Mouse (Mus musculus): ENCODE measurements around the gene Rps16.
"Not testable (repeated sequence)": the region's sequence is repeated elsewhere in the genome, so short reads cannot be mapped to it uniquely, and the experiment has no call there.

The Rps16 gene

DNA sequence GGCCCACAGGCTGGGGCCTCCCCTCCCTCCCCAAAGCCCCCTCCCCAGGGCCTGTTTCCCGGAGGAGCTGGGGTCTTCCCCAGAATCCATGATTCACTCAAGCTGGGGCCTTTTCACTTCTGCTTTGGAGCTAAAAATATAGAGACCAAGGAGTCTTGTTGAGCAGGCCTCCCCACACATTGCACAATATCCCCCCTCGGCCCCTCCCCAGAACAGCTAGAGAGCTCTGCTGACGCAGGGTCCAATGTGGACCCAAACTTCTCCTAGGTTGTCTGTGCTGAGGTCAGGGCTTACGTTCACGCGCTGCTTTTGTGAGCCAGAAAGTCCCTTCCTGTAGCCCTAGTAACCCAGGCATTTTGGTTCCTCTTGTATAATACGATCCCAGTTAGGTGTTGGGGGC lies 35.6 kb downstream of the Rps16 start:
- no peak for DNase-seq (ENCODE audit: extremely low spot score, low read depth, low spot score)

GRCm38 (mm10) chr7:28386462-28386861 lies 36.0 kb downstream of the Rps16 start:
- DNase-seq (ENCODE audit: extremely low spot score, low read depth, low spot score), result no peak

- not testable (repeated sequence) for DNase-seq (ENCODE audit: extremely low spot score, low read depth, low spot score)
Observed at GRCm38 (mm10) chr7:28386877-28387276, 36.4 kb downstream of the Rps16 start.

- DNase-seq (ENCODE audit: extremely low spot score, low read depth, low spot score), result not testable (repeated sequence)
Observed at GRCm38 (mm10) chr7:28387384-28387783, 36.9 kb downstream of the Rps16 start.

DNA sequence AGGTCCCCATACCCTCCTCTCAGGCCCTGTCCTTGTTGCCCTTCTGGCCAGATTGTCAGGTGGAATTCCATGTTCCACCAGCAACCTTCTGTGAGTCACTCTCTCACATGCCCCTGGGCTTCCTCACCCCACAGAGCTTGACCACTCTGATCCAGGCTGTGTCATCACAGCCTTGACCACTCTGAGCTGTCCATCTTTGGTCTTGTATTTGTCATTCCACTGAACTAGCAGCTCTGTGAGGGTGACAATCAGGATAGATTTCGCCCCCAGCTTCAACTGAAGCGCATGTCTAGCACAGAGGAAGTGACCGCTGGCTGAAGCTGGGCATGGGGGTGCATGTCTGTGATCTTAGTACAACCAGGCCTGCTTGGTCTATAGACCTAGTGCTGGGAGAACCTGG lies 39.9 kb downstream of the Rps16 start:
- DNase-seq (ENCODE audit: extremely low spot score, low read depth, low spot score), result no peak

GRCm38 (mm10) chr7:28392429-28393271 lies 42.2 kb downstream of the Rps16 start, which contains the start of the genes Med29 and Paf1:
Med29 (minus strand) TSS chr7:28392708.
Paf1 (plus strand) TSS chr7:28392951.
- DNase-seq (ENCODE audit: extremely low spot score, low read depth, low spot score), result peak; percentile 98

GRCm38 (mm10) chr7:28393272-28393951 lies 43.0 kb downstream of the Rps16 start:
- DNase-seq (ENCODE audit: extremely low spot score, low read depth, low spot score), result no peak

- no peak for DNase-seq (ENCODE audit: extremely low spot score, low read depth, low spot score)
Observed at GRCm38 (mm10) chr7:28395425-28395824, 45.0 kb downstream of the Rps16 start.

DNA sequence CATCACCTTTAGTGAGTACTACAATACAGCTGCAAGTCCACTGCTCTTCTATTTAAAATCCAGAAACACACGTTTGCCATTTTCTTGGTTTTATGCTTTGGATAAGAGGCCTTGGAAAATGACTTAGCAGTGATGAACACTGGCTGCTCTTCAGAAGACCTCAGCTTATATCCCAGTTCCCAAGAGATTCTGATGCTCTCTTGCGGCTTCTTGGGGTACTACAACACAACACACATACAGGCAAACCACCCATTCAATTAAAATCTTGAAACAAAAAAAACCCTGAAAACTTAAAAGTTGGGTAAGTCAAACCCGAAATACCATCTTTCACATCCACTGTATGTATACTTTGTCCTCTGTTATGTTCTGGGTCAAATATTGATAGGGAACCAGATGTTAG lies 47.5 kb downstream of the Rps16 start:
- DNase-seq (ENCODE audit: extremely low spot score, low read depth, low spot score), result no peak

- no peak for DNase-seq (ENCODE audit: extremely low spot score, low read depth, low spot score)
Observed at GRCm38 (mm10) chr7:28398696-28399340, 48.4 kb downstream of the Rps16 start.

GRCm38 (mm10) chr7:28401030-28401429 lies 50.6 kb downstream of the Rps16 start:
- DNase-seq (ENCODE audit: extremely low spot score, low read depth, low spot score), result no peak

DNA sequence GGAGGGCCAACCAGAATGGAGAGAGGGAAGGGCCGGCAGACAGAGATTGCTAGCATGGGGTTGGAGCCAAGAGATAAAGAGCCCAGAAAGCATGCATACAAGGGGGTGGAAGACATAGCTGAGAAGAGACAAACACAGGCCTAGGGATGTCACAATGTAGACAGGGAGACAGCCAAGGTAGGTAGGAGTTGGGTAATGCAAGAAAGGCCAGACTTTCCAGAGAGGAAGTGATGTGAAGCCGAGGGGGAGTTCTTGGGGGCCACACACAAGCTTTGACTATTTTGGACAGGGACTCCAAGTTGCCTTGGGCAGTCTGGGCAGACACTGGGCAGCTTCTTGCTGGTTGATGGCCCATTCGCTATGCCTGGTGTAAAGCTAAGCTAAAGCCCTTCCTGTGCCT lies 51.5 kb downstream of the Rps16 start:
- no peak for DNase-seq (ENCODE audit: extremely low spot score, low read depth, low spot score)

Data from hindlimb bud, embryonic 11.5 days (tissue).